Mouse (Mus musculus): ENCODE measurements around the gene C9orf72.

DNA sequence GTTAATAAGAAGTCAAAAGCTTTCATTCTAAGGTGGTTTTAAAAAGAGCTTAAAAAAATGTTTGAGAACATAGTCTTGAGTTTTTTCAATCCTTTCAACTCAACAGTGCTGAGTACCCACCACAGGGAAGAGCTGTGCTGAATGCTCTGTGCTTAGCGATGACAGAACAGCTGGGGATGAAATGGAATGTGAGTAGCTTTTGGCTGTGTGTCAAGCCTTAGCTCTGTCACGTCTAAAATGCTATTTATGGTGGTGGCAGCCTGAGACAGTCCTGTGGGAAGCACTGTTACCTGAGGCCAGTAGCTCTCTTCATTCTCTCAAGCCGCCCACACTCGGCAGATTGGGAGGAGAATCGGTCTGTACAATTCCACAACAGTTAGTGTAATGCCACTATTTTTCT is 36.2 kb downstream of the C9orf72 start:
- TF ChIP-seq E2F4 (IDR thresholded peaks at IDR 0.05; ENCODE audit: borderline replicate concordance, low read depth, low read length) (no peak), CTCF (IDR thresholded peaks at IDR 0.05 in 2 of 3, conservative IDR thresholded peaks at IDR 0.05 in 1 of 3; ENCODE audit: control insufficient read depth in 1 of 3, insufficient read depth in 1 of 3, low read depth in 2 of 3, low read length in 3 of 3, poor library complexity in 1 of 3, severe bottlenecking in 1 of 3) (no peak), ELF1 (IDR thresholded peaks at IDR 0.05; ENCODE audit: low read depth, low read length) (no peak), POLR2AphosphoS5 (IDR thresholded peaks at IDR 0.05; ENCODE audit: borderline replicate concordance, low read depth, low read length) (no peak), JUND (IDR thresholded peaks at IDR 0.05; ENCODE audit: low read depth, low read length) (no peak), NRF1 (IDR thresholded peaks at IDR 0.05; ENCODE audit: insufficient read depth, low read depth, low read length, poor library complexity, severe bottlenecking) (no peak), GATA1 (IDR thresholded peaks at IDR 0.05; ENCODE audit: low read depth, low read length) (no peak), TBP (IDR thresholded peaks at IDR 0.05; ENCODE audit: low read depth, low read length) (no peak)
